Mouse (Mus musculus): ENCODE data around the gene Sync. TPM values are rescaled to one million over a fixed set of nuclear protein-coding genes. Genes with fewer than 3 reads are reported as not detected.

Gene Sync
- polyA plus RNA-seq, 1 experiment from 2014 or later, result 1.7 TPM

DNA sequence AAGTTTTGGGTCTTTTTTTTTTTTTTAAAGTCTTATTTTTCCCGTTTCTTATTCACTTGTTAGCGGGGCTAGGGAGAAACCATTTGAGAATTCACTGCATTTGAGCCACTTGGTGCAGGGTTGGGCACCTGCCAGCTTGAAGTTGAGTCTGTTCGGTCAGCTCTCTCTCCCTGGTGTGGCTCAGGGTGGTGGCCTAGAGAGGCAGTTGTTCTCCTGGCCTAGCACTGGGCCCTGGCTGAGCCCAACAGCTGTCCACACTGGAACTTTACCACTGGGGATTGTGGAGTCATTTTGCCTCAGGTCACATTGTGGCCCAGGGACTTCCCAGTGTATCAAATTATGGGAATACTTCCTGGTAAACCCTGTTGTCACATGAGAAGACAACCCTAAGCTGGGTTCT lies 650 bp downstream of the Sync start:
- H3K4me1 ChIP-seq (ENCODE audit: control insufficient read depth, insufficient read depth, low read depth, low read length), result peaks cover 15% of the 10 kb centered on the region
- H3K9me3 ChIP-seq (ENCODE audit: control insufficient read depth, low read length), result no peaks in the 10 kb centered on the region
- H3K27me3 ChIP-seq (replicated peaks; ENCODE audit: control insufficient read depth, insufficient read depth, low read length), result peaks cover 5% of the 10 kb centered on the region; the same call in 1 of the 2 replicates
- H3K4me3 ChIP-seq (ENCODE audit: low read length), result peak overlapping the region; percentile 51
- H3K27ac ChIP-seq (ENCODE audit: low read depth, low read length), result no peak overlapping the region
- ATAC-seq, result no peak
- peak overlapping the region; percentile 97 for H3K4me2 ChIP-seq (ENCODE audit: low read length)
- WGBS, result 16% methylated on average over 3 of the region's 3 CpGs
- H3K9ac ChIP-seq (ENCODE audit: low read depth, low read length), result no peak overlapping the region
- H3K36me3 ChIP-seq (ENCODE audit: control insufficient read depth, insufficient read depth, low read length), result no peaks in the 10 kb centered on the region

DNA sequence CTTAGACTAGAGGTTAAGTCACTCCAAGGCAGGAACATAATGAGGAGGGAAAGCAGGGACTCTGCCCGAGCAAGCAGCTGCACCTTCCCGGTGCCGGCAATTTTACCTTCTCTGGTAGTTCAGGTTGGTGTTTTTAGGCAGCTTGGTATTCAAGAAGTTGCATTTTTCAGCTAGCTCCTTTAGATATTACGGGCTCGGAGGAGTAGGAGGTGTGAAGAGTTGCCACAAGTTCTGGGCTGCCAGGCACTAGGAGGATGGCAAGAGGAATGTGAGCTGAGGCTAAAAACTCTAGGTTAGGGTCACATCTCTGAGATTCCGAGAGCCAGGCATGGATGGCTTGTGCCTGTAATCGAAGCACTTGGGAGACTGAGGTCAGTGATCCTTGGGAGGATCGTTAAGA lies 2.3 kb downstream of the Sync start:
- H3K27me3 ChIP-seq (replicated peaks; ENCODE audit: control insufficient read depth, insufficient read depth, low read length), result peaks cover 5% of the 10 kb centered on the region; the same call in 1 of the 2 replicates
- H3K9me3 ChIP-seq (ENCODE audit: control insufficient read depth, low read length), result no peaks in the 10 kb centered on the region
- no peaks in the 10 kb centered on the region for H3K36me3 ChIP-seq (ENCODE audit: control insufficient read depth, insufficient read depth, low read length)
- H3K9ac ChIP-seq (ENCODE audit: low read depth, low read length), result no peak overlapping the region
- no peak overlapping the region for H3K27ac ChIP-seq (ENCODE audit: low read depth, low read length)
- peaks cover 15% of the 10 kb centered on the region for H3K4me1 ChIP-seq (ENCODE audit: control insufficient read depth, insufficient read depth, low read depth, low read length)
- no peak overlapping the region for H3K4me3 ChIP-seq (ENCODE audit: low read length)
- no peak overlapping the region for H3K4me2 ChIP-seq (ENCODE audit: low read length)
- no peak for ATAC-seq
- 96% methylated on average over 8 of the region's 8 CpGs for WGBS

DNA sequence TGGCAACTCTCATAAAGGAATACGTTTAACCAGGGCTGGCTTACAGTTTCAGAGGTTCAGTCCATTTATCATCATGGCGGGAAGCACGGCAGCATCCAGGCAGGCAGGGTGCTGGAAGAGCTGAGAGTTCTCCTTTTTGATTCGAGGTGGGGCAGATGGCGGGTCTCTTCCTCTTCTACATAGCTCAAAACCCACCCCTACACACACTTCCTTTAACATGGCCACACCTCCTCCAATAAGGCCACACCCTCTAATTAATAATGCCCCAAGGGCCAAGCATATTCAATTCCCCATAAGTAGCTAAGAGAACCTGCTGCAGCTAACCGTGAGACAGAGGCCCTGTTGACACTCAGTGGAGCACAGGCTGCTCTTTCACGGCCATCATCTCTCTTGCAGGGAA lies 5.4 kb downstream of the Sync start:
- H3K27ac ChIP-seq (ENCODE audit: low read depth, low read length), result no peak overlapping the region
- ATAC-seq, result no peak
- no peaks in the 10 kb centered on the region; the same call in 1 of the 2 replicates for H3K4me1 ChIP-seq (ENCODE audit: control insufficient read depth, insufficient read depth, low read depth, low read length)
- WGBS, result 56% methylated on average over 7 of the region's 7 CpGs
- H3K9ac ChIP-seq (ENCODE audit: low read depth, low read length), result no peak overlapping the region
- no peaks in the 10 kb centered on the region for H3K36me3 ChIP-seq (ENCODE audit: control insufficient read depth, insufficient read depth, low read length)
- H3K4me2 ChIP-seq (ENCODE audit: low read length), result no peak overlapping the region
- no peaks in the 10 kb centered on the region for H3K27me3 ChIP-seq (replicated peaks; ENCODE audit: control insufficient read depth, insufficient read depth, low read length)
- no peaks in the 10 kb centered on the region for H3K9me3 ChIP-seq (ENCODE audit: control insufficient read depth, low read length)
- H3K4me3 ChIP-seq (ENCODE audit: low read length), result no peak overlapping the region

DNA sequence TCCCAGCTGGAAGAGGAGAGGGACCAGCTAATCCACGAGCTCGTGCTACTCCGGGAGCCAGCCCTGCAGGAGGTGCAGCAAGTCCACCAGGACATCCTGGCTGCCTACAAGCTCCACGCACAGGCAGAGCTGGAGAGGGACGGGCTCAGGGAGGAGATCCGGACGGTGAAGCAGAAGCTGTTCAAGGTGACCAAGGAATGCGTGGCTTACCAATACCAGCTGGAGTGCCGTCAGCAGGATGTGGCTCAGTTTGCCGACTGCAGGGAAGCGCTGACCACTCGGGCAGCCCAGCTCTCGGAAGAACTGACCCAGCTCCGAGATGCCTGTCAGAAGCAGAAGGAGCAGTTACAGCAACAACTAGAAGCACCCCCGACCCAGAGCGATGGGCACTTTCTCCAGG lies 6.3 kb downstream of the Sync start:
- 44% methylated on average over 16 of the region's 16 CpGs for WGBS
- H3K4me1 ChIP-seq (ENCODE audit: control insufficient read depth, insufficient read depth, low read depth, low read length), result no peaks in the 10 kb centered on the region; the same call in 1 of the 2 replicates
- no peak for ATAC-seq
- no peak overlapping the region for H3K4me2 ChIP-seq (ENCODE audit: low read length)
- no peak overlapping the region for H3K9ac ChIP-seq (ENCODE audit: low read depth, low read length)
- H3K27ac ChIP-seq (ENCODE audit: low read depth, low read length), result no peak overlapping the region
- H3K36me3 ChIP-seq (ENCODE audit: control insufficient read depth, insufficient read depth, low read length), result no peaks in the 10 kb centered on the region
- no peak overlapping the region for H3K4me3 ChIP-seq (ENCODE audit: low read length)
- no peaks in the 10 kb centered on the region for H3K27me3 ChIP-seq (replicated peaks; ENCODE audit: control insufficient read depth, insufficient read depth, low read length)
- H3K9me3 ChIP-seq (ENCODE audit: control insufficient read depth, low read length), result no peaks in the 10 kb centered on the region

DNA sequence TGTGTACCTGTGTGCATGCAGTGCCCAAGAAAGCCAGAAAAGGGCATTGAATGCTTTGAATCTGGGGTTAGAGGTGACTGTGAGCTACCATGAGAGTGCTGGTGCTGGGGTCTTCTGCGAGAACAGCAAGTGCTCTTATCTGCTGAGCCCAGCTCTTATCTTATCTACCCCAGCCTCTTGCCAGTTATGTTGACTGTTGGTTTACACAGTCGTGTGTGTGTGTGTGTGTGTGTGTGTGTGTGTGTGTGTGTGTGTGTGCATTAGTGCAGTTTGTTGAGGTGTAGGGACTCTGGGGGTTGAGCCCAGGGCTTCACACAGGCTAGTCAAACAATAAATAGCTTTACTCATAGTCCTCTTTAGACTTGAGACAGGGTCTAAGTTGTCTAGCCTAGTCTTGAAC lies 7.8 kb downstream of the Sync start:
- no peaks in the 10 kb centered on the region for H3K9me3 ChIP-seq (ENCODE audit: control insufficient read depth, low read length)
- no peak overlapping the region for H3K27ac ChIP-seq (ENCODE audit: low read depth, low read length)
- no peak for ATAC-seq
- H3K4me3 ChIP-seq (ENCODE audit: low read length), result no peak overlapping the region
- H3K27me3 ChIP-seq (replicated peaks; ENCODE audit: control insufficient read depth, insufficient read depth, low read length), result no peaks in the 10 kb centered on the region
- H3K9ac ChIP-seq (ENCODE audit: low read depth, low read length), result no peak overlapping the region
- WGBS, result 92% methylated on average over 2 of the region's 2 CpGs
- H3K4me1 ChIP-seq (ENCODE audit: control insufficient read depth, insufficient read depth, low read depth, low read length), result no peaks in the 10 kb centered on the region; the same call in 1 of the 2 replicates
- H3K4me2 ChIP-seq (ENCODE audit: low read length), result no peak overlapping the region
- H3K36me3 ChIP-seq (ENCODE audit: control insufficient read depth, insufficient read depth, low read length), result no peaks in the 10 kb centered on the region

DNA sequence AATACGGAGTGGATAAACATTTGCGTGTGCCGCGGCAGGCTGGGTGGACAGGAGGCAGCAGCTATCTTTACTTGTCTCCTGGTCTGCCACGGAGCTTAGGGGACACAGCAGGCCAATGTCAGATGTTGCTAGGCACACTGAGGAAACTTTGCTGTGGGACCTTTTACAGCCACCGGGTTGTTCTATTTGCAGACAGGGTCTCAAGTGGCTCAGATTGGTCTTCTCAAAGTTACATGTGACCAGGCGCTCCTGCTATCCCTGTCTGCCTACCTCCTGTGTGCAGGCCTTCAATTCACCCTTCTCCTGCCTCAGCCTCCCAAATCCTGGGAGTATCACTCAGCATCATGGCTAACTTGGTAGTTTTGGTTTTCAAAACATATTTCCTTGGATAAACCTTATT lies 8.6 kb downstream of the Sync start:
- no peak overlapping the region for H3K4me2 ChIP-seq (ENCODE audit: low read length)
- ATAC-seq, result no peak
- H3K27me3 ChIP-seq (replicated peaks; ENCODE audit: control insufficient read depth, insufficient read depth, low read length), result no peaks in the 10 kb centered on the region
- WGBS, result 84% methylated on average over 7 of the region's 7 CpGs
- no peaks in the 10 kb centered on the region for H3K36me3 ChIP-seq (ENCODE audit: control insufficient read depth, insufficient read depth, low read length)
- no peaks in the 10 kb centered on the region for H3K9me3 ChIP-seq (ENCODE audit: control insufficient read depth, low read length)
- H3K4me3 ChIP-seq (ENCODE audit: low read length), result no peak overlapping the region
- H3K9ac ChIP-seq (ENCODE audit: low read depth, low read length), result no peak overlapping the region
- no peaks in the 10 kb centered on the region; the same call in 1 of the 2 replicates for H3K4me1 ChIP-seq (ENCODE audit: control insufficient read depth, insufficient read depth, low read depth, low read length)
- H3K27ac ChIP-seq (ENCODE audit: low read depth, low read length), result no peak overlapping the region

DNA sequence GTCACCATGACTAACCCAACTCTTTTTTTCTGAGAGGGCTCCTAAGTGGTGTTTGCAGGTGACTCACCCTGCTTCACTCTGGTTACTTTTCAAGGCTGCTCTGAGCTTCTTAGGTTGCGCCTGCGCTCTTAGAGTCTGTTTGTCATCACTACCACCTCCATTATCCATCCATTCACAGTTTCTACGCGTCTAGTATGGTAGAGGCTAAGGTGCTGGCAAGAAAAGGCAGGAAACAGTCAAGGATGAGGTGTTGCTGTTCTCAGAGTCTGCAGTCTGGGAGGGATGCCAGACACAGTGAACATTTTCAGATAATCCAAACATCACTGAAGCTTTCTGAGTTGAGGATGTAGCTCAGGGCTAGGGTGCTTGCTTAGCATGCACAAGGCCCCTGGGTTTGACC lies 10.3 kb downstream of the Sync start:
- no peaks in the 10 kb centered on the region for H3K9me3 ChIP-seq (ENCODE audit: control insufficient read depth, low read length)
- H3K4me1 ChIP-seq (ENCODE audit: control insufficient read depth, insufficient read depth, low read depth, low read length), result no peaks in the 10 kb centered on the region; the same call in 1 of the 2 replicates

DNA sequence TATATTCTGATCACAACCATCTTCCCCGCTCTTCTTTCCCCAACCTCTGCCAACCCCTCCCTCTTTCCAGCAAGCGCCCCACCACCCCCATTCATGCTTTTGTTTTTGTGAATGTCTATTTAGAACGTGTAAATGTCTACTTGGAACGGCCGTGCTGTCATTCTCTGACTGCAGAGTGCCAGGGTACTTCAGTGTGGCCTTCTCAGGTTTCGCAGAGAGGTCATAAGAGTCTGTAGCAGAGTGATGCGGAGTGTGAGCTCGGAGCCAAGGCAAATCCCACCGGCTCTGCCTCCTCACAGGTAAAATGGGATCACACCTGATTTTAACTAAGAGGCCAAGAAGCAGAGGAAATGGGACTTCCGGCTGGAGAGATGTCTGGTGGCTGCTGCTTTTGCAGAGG lies 11.7 kb downstream of the Sync start:
- 56% methylated on average over 10 of the region's 10 CpGs for WGBS
- Histone ChIP-seq H3K36me3 (ENCODE audit: control insufficient read depth, insufficient read depth, low read length) (no peaks in the 10 kb centered on the region), H3K27me3 (replicated peaks; ENCODE audit: control insufficient read depth, insufficient read depth, low read length) (no peaks in the 10 kb centered on the region), H3K4me3 (ENCODE audit: low read length) (no peak overlapping the region), H3K4me1 (ENCODE audit: control insufficient read depth, insufficient read depth, low read depth, low read length) (no peaks in the 10 kb centered on the region), H3K4me2 (ENCODE audit: low read length) (no peak overlapping the region), H3K9me3 (ENCODE audit: control insufficient read depth, low read length) (no peaks in the 10 kb centered on the region), H3K9ac (ENCODE audit: low read depth, low read length) (no peak overlapping the region), H3K27ac (ENCODE audit: low read depth, low read length) (no peak overlapping the region)
- ATAC-seq, result no peak

More for the DNA sequence above, 10.3 kb downstream of the Sync start:
- Histone ChIP-seq H3K36me3 (ENCODE audit: control insufficient read depth, insufficient read depth, low read length) (no peaks in the 10 kb centered on the region), H3K27me3 (replicated peaks; ENCODE audit: control insufficient read depth, insufficient read depth, low read length) (no peaks in the 10 kb centered on the region), H3K27ac (ENCODE audit: low read depth, low read length) (no peak overlapping the region), H3K9ac (ENCODE audit: low read depth, low read length) (no peak overlapping the region), H3K4me2 (ENCODE audit: low read length) (no peak overlapping the region), H3K4me3 (ENCODE audit: low read length) (no peak overlapping the region)
- ATAC-seq, result no peak
- WGBS, result 90% methylated on average over 4 of the region's 4 CpGs

DNA sequence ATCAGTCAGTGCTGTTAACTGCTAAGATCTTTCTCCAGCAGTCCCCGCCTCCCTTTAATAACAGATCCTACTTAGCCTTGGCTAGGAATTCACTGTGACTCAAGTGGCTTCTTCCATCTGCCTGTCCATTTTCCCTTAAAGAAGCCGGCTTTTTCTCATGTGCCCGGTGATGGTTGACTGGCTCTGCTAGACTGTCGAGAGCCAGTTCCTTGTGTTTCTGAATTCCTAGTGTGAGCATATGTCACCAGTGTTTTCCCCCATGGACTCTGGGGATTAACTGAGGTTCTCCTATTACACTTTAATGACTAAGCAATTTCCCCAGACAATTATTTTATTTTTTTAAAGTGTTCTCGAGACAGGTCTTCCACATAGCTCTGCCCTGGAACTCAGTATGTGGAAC lies 16.0 kb downstream of the Sync start:
- Histone ChIP-seq H3K27me3 (replicated peaks; ENCODE audit: control insufficient read depth, insufficient read depth, low read length) (no peaks in the 10 kb centered on the region), H3K4me1 (ENCODE audit: control insufficient read depth, insufficient read depth, low read depth, low read length) (no peaks in the 10 kb centered on the region), H3K27ac (ENCODE audit: low read depth, low read length) (no peak overlapping the region), H3K9me3 (ENCODE audit: control insufficient read depth, low read length) (no peaks in the 10 kb centered on the region), H3K4me3 (ENCODE audit: low read length) (no peak overlapping the region), H3K9ac (ENCODE audit: low read depth, low read length) (no peak overlapping the region), H3K4me2 (ENCODE audit: low read length) (no peak overlapping the region), H3K36me3 (ENCODE audit: control insufficient read depth, insufficient read depth, low read length) (peaks cover 11% of the 10 kb centered on the region)
- no peak for ATAC-seq
- WGBS, result 65% methylated on average over 5 of the region's 5 CpGs

DNA sequence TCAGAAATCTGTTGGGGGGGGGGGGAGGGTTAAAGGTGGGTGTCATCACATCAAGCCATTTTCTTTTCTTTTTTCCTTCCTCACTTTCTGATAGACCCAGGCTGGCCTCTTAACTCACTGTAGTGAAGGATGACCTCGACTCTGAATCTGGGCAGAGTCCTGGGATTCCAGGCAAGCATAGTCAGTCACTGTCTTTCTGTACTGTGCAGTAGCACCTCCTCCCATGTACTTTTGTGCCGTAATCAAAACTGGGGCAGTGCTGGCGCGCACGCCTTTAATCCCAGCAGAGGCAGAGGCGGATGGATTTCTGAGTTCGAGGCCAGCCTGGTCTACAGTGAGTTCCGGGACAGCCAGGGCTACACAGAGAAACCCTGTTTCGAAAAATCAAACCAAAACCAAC lies 16.4 kb downstream of the Sync start:
- 83% methylated on average over 9 of the region's 9 CpGs for WGBS
- Histone ChIP-seq H3K36me3 (ENCODE audit: control insufficient read depth, insufficient read depth, low read length) (peaks cover 14% of the 10 kb centered on the region), H3K9me3 (ENCODE audit: control insufficient read depth, low read length) (no peaks in the 10 kb centered on the region), H3K27ac (ENCODE audit: low read depth, low read length) (no peak overlapping the region), H3K4me2 (ENCODE audit: low read length) (no peak overlapping the region), H3K27me3 (replicated peaks; ENCODE audit: control insufficient read depth, insufficient read depth, low read length) (no peaks in the 10 kb centered on the region), H3K4me3 (ENCODE audit: low read length) (no peak overlapping the region), H3K9ac (ENCODE audit: low read depth, low read length) (no peak overlapping the region), H3K4me1 (ENCODE audit: control insufficient read depth, insufficient read depth, low read depth, low read length) (no peaks in the 10 kb centered on the region)
- no peak for ATAC-seq
